Mouse (Mus musculus): ENCODE results near the gene Notch1. TPM values are rescaled to one million over a fixed set of nuclear protein-coding genes. Genes with fewer than 3 reads are reported as not detected.
A peak's percentile ranks its signal among the peaks of the same experiment; 100 is the strongest.

The Notch1 gene
- total RNA-seq, 4 experiments from 2014 or later, result 23.7 to 32.6 (median 28.4) TPM

DNA sequence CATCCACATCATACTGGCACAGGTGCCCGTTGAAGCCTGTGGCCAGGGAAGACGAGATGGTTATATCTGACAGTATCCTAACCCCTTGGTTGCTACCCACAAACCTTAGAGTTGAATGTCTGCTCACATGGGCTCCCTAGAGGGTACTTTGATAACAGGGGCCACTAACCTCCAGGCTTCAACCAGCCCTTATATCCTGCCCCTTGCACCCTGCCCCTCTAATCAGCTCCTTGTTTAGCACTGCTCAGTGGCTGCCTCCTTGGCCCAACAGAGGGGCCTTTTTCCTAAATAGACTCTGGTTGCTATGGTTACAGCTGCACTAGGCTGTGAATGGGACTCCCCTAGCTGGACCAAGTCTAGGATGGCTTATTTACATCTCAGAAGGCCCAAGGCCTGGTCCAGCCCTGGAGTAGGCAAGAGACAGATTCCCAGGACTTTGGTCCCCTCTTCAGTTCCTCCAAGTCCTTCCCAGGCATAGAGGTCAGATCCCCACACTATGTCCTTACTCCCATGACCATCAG is 37.7 kb downstream of the Notch1 start:
- DNase-seq, result no peak

DNA sequence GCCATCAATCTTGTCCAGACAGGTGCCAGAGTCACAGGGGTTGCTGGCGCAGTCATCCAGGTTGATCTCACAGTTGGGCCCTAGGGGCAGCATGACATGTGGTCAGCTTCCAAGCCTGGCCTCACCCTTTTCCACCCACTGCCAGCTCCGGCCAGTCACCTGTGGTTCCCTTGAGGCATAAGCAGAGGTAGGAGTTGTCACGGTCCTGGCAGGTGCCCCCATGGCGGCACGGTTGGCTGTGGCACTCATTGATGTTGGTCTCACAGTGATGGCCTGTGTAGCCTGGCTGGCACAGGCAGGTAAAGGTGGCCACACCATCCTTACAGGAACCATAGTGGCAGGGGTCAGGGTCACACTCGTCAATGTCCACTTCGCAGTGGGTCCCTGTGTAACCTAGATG is 38.6 kb downstream of the Notch1 start:
- no peak for DNase-seq

DNA sequence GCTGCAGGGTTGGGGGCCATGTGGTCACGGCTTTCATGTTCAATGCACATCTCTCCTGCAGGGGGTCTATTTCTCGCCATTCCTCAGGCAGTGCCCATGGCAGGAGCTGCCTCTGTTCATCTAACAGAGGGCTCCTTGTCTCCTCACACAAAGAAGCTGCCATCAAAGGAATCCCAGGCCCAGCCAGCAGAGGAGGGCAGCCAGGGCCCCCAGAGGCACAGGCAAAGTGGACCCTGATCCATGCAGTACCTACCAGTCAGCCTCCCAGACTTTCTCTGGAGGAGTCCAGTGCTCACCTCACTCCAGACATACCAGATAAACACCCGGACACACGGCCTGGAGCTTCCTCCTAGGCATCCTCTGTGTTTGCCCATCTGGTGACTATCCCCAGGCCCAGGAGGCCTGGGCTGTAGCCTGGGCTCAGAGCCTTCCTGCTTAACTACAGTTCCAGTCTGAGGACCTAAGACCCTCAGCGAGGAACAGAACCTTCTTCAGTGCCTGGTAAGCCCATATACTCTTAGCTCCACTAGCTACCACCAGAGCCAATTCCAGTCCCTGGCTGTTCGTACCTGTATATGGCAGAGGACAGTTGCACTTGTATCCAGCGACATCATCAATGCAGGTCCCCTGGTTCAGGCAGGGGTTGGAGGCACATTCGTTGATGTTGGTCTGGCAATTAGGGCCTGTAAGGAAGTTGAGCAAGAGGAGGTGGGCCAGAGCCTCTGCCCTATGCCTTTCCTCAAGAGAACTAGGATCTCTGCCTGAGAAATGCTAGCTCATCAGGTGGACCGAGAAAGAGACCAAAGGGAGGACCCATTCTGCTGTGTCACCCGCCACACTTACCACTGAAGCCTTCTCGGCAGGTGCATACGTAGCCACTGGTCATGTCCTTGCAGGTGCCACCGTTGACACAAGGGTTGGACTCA is 40.7 kb downstream of the Notch1 start:
- no peak for DNase-seq

DNA sequence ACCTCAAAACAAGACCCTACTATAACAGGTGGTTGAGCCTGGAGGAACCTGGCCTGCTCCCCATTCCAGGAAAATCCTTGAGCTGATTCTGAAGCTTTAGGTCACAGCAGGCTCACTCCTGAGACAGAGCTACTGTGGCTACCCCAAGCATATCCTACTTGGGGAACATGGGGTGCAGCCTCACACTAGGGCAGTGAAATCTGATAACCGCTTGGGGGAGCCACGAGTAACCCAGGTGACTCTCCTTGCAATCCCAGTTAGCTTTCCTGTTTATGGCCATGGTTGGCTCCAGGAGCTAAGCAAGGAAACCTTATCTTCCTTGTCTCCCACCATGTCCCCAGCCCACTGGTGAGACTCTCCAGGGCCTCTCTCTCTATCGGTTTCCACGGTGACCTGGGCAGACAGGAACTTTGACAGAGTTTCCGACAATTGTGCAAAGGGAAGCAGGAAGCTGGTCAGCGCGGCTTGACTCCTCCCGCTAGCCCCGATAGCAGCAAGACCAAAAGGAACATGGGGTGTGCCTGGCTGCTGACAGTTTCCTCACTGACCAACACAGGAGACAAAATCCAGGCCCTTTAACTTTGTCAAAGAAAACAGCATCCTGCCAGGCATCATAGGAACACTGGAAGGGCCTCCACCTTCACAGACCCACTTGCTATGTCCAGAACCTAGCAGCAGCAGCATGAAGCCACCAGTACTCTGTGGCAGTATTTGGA is 41.5 kb downstream of the Notch1 start:
- DNase-seq, result peak; percentile 68

DNA sequence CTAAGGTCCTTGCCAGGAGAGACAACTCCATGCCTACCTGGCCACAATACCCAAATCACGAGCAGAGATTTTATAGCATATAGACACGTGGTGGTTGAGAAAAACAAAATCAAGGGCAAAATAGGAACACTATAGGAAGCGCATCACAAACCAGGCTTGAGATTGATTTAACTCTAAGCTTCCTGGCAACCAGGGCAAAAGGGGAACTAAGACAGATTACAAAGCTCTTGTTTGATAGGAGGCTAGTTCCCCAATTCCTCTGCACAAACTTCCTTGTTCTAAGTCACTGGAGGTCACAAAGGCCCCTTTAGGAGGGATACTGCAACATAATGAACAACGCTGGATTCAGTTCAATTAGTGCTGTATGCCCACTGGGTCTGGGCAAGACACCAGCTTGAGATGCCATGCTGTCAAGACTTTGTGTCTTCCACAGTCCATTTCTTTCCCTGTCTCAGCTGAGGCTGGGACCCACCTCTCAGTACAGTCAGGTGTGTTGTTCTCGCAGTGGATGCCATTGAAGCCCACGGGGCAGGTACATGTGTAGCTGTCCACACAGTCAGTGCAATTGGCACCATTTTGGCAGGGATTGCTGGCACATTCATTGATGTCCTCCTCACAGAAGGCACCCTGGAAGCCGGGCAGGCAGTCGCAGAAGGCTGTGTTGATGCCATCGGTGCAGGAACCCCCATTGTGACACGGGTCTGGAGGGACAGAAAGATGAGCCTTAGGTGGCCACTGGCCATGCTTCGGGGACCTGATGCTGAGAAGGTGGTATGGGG is 44.0 kb downstream of the Notch1 start:
- no peak for DNase-seq

DNA sequence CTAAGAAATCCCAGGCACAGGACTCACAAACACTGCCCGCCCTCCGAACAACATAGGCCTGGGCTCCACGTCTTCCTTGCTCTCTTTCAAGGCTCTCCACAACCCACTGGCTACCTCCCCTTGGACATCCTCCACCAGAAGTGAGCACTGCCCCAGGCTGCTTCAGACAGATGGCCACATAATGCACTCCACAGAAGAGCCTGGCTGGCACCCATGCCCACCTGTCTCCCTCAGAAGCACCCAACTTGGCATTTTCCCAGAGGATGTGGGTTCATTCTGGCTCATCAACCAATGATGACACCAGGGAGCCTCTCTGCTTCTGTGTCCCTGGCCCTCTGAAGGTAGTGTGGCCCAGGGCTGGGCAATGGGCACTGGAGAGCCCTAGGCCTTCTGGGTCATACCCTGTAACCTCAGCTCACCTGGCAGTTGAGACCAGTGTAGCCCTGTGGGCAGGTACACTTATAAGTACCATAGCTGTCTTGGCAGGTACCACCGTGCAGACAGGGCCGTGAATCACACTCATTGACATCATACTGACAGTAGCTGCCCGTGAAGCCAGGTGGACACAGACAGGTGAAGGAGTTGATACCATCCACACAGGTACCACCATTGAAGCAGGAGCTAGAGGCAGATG is 44.7 kb downstream of the Notch1 start:
- DNase-seq, result no peak

DNA sequence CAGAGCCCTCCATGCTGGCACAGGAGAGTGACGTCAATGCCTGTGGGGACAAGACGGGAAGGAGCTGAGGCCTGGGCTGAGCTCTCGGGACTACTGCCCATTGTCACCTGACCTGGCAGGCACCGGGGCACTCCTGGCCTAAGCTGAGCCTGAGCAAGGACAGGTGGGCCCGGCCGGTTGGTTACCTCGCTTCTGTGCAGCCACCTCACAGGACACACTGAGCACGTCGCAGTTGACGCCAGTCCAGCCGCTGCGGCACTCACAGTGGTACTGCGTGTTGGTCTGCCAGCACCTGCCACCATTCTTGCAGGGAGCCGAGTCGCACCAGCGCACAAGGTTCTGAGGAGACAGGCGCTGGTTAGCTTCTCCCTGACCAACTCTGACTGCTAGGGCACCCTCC is 45.5 kb downstream of the Notch1 start:
- DNase-seq, result no peak

DNA sequence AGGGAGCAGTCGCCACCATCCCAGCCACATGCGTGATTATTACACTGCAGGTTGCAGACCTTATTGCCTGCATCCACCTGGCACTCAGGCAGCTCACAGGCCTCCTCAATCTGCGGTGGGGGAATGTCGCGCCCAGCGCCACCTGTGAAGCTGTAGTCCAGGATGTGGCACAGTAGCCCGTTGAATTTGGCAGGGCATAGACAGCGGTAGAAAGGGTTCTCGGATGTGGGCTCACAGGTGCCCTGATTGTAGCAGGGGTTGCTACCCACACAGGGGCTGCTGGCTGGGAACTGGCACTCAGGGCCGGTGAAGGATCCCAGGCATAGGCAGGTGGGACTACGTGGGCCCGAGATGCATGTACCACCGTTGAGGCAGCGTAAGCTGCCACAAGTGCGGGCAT is 48.1 kb downstream of the Notch1 start:
- no peak for DNase-seq

DNA sequence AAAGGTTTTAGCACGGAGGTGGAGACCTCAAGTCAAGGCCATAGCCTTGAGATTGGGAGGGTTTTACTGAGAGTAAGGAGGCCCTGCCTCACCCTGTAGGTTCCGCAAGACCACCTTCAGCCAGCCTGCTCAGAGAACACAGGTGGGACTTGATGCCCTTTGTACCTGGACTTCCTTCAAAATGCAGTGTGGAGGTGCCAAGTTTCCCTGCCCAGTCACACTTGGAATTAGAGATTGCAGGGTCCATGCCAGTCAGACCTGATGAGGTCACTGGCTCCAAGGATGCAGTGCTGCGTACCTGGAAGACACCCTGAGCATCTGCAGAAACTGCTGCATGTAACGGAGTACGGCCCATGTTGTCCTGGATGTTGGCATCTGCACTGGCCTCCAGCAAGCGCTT is 53.1 kb downstream of the Notch1 start:
- DNase-seq, result no peak

DNA sequence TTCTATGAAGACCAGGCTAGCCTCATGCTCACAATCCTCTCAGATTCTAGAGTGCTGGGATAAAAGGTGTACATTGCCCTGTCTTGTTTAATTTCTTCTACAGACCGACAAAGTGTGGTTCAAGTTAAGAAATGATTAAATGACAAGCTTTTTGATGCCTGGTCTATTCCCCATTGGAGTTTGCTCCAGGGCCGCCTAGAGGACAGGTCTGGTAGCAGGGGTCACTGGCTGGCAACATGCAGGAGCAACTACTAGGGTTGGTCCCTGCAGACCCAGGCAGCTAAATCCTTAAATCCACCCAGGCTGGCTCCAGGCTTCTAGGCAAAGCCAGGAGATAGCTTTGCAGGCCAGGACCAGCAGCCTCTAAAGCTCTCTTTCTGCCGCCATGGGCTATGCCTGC is 53.5 kb downstream of the Notch1 start:
- no peak for DNase-seq

DNA sequence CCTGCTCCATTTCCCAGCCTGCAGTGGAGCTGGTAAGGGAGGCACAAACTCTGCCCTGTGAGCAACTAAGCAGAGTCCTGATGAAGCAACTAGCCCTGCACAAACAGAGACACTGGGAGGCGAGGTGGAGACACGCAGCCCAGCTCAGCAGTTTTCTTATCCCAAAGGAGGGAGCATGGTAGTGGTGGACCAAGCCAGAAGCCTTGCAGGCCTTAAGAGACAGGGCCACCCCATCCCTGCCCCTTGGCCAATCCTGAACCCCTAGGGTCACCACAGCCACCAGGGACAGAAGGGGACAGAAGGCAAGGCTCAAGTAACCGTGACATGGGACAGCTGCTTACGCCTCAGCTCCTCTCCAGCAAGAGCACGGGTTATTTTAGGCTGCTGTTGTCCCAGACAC is 54.8 kb downstream of the Notch1 start:
- DNase-seq, result no peak

DNA sequence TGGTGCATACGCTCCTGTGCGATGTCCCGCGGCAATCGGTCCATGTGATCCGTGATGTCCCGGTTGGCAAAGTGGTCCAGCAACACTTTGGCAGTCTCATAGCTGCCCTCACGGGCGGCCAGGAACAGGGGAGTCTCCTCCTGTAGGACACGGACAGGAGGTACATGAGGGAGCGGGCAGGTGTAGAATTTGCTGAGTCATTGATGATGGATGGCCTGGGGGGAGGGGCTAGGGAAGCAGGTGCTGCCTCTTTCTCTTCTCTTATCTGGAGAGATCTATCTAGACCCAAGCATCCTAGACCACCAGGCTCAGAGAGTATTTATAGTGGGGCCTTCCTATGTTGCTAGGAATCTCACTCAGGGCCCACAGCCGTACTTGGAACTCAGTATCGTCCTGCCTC is 55.6 kb downstream of the Notch1 start:
- DNase-seq, result no peak

DNA sequence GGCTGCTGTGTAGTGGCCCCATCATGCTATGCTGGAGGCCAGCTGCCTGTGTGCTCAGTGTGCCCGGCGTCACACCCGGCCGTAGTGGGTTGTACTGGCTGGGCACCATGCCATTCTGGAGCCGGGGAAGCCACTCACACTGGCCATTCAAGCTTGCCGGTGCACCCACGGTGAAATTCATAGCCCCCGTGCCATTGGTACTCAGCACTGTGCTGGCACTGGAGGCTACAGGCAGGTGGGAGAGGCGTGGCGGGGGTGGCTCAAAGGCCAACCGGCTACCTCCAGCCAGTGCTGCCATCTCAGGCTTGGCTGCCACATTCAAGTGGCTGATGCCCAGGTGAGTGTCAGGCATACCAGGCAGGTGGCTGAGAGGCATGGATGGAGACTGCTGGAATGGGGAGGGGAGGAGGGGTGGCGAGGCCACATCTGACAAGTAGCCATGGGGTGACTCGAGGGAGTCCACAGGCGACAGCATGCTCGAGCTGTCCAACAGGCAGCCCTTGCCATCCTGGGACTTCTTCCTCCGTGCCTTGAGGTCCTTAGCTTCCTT is 56.3 kb downstream of the Notch1 start:
- no peak for DNase-seq

DNA sequence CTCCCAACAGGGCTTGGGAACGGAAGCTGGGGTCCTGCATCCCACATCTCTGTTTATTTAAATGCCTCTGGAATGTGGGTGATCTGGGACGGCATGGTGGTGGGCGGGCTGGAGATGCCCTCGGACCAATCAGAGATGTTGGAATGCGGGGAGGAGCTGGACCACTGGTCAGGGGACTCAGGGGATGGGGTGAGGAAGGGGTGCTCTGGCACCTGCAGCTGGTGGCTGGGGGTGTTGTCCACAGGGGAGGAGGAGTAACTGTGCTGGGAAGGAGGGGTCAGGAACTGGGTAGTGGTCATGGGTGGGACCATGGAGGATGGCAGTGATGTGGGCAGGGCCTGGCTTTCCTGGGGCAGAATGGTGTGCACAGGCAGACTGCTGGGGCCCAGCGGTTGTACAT is 57.0 kb downstream of the Notch1 start:
- no peak for DNase-seq

DNA sequence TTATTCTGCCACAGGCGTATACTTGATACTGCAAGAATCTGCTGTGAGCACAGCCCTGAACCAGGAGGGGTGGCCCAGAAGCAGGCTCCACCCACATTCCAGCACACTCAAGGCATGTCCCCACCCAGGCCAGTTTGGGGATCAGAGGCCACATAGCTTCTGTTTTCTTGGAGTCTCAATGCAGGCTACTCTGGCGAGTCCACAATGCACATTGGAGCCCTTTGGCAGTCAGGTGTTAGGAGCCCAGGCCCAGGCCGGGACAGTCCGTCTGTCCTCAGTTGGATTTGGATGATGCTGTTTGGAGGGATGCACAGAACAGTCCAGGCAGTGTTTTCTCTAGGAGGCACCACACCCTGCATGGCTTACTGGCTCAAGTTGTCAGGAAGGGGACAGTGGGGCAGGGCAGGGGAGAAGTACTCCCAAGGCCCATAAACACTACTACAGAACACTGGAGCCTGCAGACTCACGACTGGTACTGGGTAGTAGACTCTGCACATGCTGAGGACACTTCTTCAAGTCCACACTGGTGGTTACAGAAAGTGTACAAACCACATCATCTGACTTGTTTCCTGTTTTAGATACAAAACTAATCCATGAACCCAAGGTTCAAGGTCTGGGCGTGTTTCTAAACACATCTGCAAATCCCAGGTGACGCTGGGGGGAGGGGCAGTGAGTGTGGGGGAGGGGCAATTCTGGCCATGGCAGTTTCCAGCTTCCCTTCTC is 57.9 kb downstream of the Notch1 start:
- no peak for DNase-seq

DNA sequence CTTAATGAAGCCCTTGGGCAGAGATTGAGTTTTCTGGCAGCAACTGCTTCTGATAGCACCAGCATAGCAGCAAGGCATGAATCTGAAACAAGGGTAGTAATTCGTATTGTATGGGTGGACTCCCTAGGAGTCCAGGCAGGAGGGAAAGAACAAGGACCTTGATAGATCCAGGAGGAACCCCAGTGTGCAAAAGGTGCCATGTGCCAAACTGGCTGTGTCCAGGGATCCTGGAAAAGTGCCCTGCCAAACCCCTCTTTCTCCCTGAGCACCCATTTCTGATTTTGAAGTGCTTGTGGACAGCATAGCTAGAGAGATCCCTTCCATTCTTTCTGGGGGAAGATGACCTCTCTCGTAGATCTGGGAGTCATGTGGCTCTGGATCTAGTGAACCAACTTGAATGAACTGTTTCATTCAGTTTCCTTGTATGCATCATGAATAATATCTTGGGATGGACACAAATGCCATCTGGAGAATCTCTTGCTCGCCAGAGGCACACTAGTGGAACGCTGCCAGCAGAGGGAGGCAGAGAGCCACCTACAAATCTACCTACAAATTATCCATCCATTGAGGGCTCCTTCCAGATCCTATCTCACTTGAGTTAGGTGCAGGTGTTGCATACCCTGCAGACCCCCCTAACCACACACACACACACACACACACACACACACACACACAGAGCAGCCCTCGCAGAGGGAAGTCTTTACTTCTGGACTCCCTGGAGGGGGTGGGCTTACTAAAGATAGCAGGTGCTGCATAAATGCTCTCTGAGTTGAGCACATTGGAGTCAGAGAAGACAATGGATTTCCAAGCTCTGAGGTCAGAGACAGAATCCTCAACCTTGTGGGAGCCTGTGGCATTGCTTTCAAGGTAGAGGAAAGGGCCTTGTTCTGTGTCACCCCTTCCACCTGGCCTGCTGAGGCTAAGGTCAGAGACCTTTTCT is 67.1 kb downstream of the Notch1 start:
- DNase-seq, result peak; percentile 49

DNA sequence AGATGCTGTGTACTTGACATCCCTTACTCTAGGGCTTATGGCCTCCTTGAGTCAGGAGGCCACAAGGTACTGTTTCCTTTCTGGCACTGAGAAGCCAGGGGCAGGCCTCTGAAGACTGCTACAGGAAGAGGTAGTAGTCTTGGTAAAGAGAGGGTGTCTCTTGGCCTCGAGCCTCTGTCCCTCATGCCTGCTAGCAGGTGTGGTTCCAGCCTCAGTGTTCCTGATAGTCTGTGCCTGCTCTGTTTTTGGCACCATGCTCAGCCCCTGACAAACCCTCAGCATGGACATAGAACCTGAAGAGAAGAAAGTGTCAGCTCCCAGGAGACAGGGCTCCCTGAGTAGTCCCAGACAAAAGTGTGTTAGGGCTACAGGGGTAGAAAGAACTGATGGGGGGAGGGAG is 69.0 kb downstream of the Notch1 start:
- DNase-seq, result no peak

DNA sequence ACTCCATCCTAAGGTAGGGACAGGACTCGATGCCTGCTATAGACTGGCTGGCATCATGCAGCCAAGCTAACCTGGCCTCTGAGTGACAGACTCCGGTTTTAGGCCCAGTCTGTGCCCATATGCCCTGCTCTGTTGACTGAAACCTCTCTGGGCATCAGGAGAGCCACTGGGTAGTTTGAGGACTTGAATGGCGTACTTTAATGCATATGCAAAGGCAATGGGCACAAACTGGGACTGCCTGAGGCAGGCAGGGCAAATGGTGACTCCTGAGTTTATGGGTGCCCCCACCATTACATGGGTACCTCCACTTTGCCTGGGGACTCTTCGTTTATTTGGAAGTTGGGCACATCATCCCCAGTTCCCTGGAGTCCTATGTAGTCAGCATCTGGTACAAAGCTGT is 69.8 kb downstream of the Notch1 start:
- no peak for DNase-seq

DNA sequence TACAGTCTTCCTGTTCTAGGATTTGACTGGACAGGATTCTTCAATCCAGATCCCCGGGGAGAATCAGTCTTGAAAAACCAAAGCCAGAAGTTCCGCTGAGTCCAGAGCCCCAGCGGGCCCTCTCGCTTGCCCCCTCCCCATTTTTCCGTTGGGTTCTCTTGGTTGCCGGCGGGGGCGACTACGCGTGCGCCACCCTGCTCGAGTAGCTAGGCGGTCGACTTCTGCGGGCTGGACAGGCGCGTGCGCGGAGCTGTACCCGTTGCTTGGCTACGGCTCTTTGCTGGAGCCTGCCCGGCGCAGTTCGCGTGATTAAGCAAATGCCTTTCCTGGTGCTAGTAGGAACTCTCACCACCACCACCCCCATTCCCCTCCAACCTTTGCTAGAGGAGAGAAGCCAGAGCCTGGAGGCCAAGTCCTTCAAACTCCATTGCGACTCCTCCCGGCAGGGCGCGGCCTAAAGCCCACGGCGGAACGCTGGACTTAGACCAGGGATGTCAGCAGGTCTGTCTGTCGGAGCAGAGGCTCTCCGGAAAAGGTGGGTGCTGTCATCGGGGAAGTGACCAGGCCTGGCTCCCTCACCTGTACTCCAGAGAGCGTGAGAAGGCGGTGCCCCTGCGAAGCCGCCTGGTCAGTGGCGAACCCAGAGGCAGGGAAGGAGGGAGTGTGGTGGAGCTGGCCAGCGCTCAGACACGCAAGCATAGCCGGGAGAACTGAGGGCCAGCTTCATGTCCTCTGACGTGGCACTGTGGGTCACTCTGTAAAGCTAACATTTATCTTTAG is 70.6 kb downstream of the Notch1 start:
- DNase-seq, result peak; percentile 92
